Mouse (Mus musculus): ENCODE measurements around the gene Meaf6. TPM values are rescaled to one million over a fixed set of nuclear protein-coding genes. Genes with fewer than 3 reads are reported as not detected.

The Meaf6 gene
- 100 to 1,000 TPM; 108 to 125 (median 110) TPM for total RNA-seq (2022)

GRCm38 (mm10) chr4:125084403-125085345 is at the start of gene Meaf6:
TSS of gene Meaf6 (plus strand) at chr4:125085134.
- peak; percentile 86 for DNase-seq (ENCODE audit: low spot score in 2 of 2)

GRCm38 (mm10) chr4:125044454-125044853 is 40.5 kb upstream of the Meaf6 start:
- DNase-seq (ENCODE audit: low spot score in 2 of 2) = no peak

- DNase-seq (ENCODE audit: low spot score in 2 of 2) = no peak
Observed at GRCm38 (mm10) chr4:125055385-125055784, 29.5 kb upstream of the Meaf6 start.

- no peak for DNase-seq (ENCODE audit: low spot score in 2 of 2)
Observed at GRCm38 (mm10) chr4:125056476-125056875, 28.5 kb upstream of the Meaf6 start.

- DNase-seq (ENCODE audit: low spot score in 2 of 2) = no peak
Observed at GRCm38 (mm10) chr4:125057273-125057672, 27.7 kb upstream of the Meaf6 start.

GRCm38 (mm10) chr4:125058033-125058432 is 26.9 kb upstream of the Meaf6 start:
- no peak for DNase-seq (ENCODE audit: low spot score in 2 of 2)

GRCm38 (mm10) chr4:125059025-125059424 is 25.9 kb upstream of the Meaf6 start:
- DNase-seq (ENCODE audit: low spot score in 2 of 2) = peak; percentile 23 to 28

GRCm38 (mm10) chr4:125063829-125064228 is 21.1 kb upstream of the Meaf6 start:
- DNase-seq (ENCODE audit: low spot score in 2 of 2) = no peak

GRCm38 (mm10) chr4:125065517-125066307 is 19.2 kb upstream of the Meaf6 start, which contains the start of gene Dnali1:
TSS of gene Dnali1 (minus strand) at chr4:125065703.
- DNase-seq (ENCODE audit: low spot score in 2 of 2) = no peak

GRCm38 (mm10) chr4:125066490-125067370 is 18.2 kb upstream of the Meaf6 start, which contains the start of gene Snip1:
TSS of gene Snip1 (plus strand) at chr4:125066672.
- DNase-seq (ENCODE audit: low spot score in 2 of 2) = peak; percentile 88 to 93

- no peak for DNase-seq (ENCODE audit: low spot score in 2 of 2)
Observed at GRCm38 (mm10) chr4:125077700-125078099, 7.2 kb upstream of the Meaf6 start.

GRCm38 (mm10) chr4:125078698-125079097 is 6.2 kb upstream of the Meaf6 start:
- no peak for DNase-seq (ENCODE audit: low spot score in 2 of 2)

GRCm38 (mm10) chr4:125085346-125085841 is 460 bp downstream of the Meaf6 start:
- DNase-seq (ENCODE audit: low spot score in 2 of 2) = peak; percentile 64 to 84

GRCm38 (mm10) chr4:125093031-125093430 is 8.1 kb downstream of the Meaf6 start:
- no peak for DNase-seq (ENCODE audit: low spot score in 2 of 2)

- no peak for DNase-seq (ENCODE audit: low spot score in 2 of 2)
Observed at GRCm38 (mm10) chr4:125096066-125096465, 11.1 kb downstream of the Meaf6 start.

- DNase-seq (ENCODE audit: low spot score in 2 of 2) = no peak
Observed at GRCm38 (mm10) chr4:125097412-125097811, 12.5 kb downstream of the Meaf6 start.

GRCm38 (mm10) chr4:125099458-125099857 is 14.5 kb downstream of the Meaf6 start:
- peak in 1 of 2 experiments; percentile 85 for DNase-seq (ENCODE audit: low spot score in 2 of 2)

- DNase-seq (ENCODE audit: low spot score in 2 of 2) = no peak
Observed at GRCm38 (mm10) chr4:125101334-125101733, 16.4 kb downstream of the Meaf6 start.

GRCm38 (mm10) chr4:125105354-125105753 is 20.4 kb downstream of the Meaf6 start:
- no peak for DNase-seq (ENCODE audit: low spot score in 2 of 2)

- DNase-seq (ENCODE audit: low spot score in 2 of 2) = peak; percentile 82 to 90
Observed at GRCm38 (mm10) chr4:125114638-125115037, 29.7 kb downstream of the Meaf6 start.

GRCm38 (mm10) chr4:125115081-125115480 is 30.1 kb downstream of the Meaf6 start:
- DNase-seq (ENCODE audit: low spot score in 2 of 2) = no peak

Measured in left cerebral cortex, adult 8-10 months (tissue).